Mouse (Mus musculus) limb, embryonic 12.5 days (tissue): ENCODE data around the gene Btnl2. TPM values are rescaled to one million over a fixed set of nuclear protein-coding genes. Genes with fewer than 3 reads are reported as not detected.

Experiments used
- ATAC-seq: fragments of 200-750 bp; cut with Nextera tagmentation; 2 replicates; pipeline ENCODE4 v1.8.0; 2017; ENCODE audit warnings: low read depth, moderate TSS enrichment; ENCODE audit not compliant: insufficient number of reproducible peaks, insufficient read depth, low FRiP score, low TSS enrichment
- H3K27ac ChIP-seq: fragments of 300-500 bp; sonication (generic); 2 replicates; pipeline ENCODE4 v1.5.1; 2016; ENCODE audit warnings: mild to moderate bottlenecking, moderate library complexity
- H3K27me3 ChIP-seq: fragments of 300-500 bp; sonication (generic); 2 replicates; pipeline ENCODE4 v1.6.1; 2016; ENCODE audit warnings: mild to moderate bottlenecking, moderate library complexity
- H3K36me3 ChIP-seq: fragments of 300-500 bp; sonication (generic); 2 replicates; pipeline ENCODE4 v1.6.1; 2016; ENCODE audit warnings: mild to moderate bottlenecking, moderate library complexity
- H3K4me1 ChIP-seq: fragments of 300-500 bp; sonication (generic); replicated peaks from 2 replicates; pipeline ENCODE4 v1.6.1; 2016
- H3K4me2 ChIP-seq: fragments of 300-500 bp; sonication (generic); 2 replicates; pipeline ENCODE4 v1.6.1; 2016; ENCODE audit warnings: mild to moderate bottlenecking, moderate library complexity
- H3K4me3 ChIP-seq: fragments of 300-500 bp; sonication (generic); replicated peaks from 2 replicates; pipeline ENCODE4 v1.5.1; 2016; ENCODE audit warnings: mild to moderate bottlenecking
- H3K9ac ChIP-seq: fragments of 300-500 bp; sonication (generic); replicated peaks from 2 replicates; pipeline ENCODE4 v1.6.1; 2016; ENCODE audit warnings: mild to moderate bottlenecking, moderate library complexity
- H3K9me3 ChIP-seq: fragments of 300-500 bp; sonication (generic); 2 replicates; pipeline ENCODE4 v1.6.1; 2016; ENCODE audit warnings: mild to moderate bottlenecking, moderate library complexity
- WGBS: fragments of 180-500 bp; shearing (Covaris S2); methylation state at CpG from one replicate; pipeline ENCODE4 v1.1.7; 2016; 5-methylcytosine and 5-hydroxymethylcytosine counted together
- polyA plus RNA-seq: library from polyadenylated mRNA; unstranded; fragments of >200 nt; fragmentation: Nextera tagmentation; extraction: Ambion mirVana; gene quantifications from 2 replicates; pipeline ENCODE4 v1.2.1, GENCODE M21; 2016

Gene Btnl2
- polyA plus RNA-seq, 1 experiment from 2014 or later: not detected

DNA sequence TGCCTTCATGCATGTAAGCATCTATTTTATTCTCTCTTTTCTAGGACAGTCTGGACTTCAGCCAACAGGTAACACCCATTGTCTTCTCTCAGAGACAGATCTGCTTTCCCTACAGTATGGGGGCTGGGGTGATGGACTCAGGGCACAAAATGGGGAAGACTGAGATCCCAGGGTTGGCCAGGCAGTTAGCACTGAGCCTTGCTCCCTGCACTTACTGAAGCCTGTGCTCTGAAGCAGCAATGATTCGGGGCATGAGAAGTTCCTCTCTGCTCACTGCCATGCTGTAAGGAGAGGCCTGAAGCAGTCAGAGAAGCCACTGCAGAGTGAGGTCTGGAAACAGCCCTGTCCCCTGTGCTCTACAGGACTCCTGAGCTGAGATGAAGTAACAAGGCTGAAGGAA lies 39.1 kb upstream of the Btnl2 start:
- Histone ChIP-seq H3K9me3 (no peaks in the 10 kb centered on the region), H3K4me3 (no peak overlapping the region), H3K27me3 (0 out of 2 replicates have a peak, but pooled peaks cover 3% of the 10 kb centered on the region), H3K36me3 (no peaks in the 10 kb centered on the region), H3K27ac (no peak overlapping the region), H3K9ac (no peak overlapping the region), H3K4me2 (no peak overlapping the region), H3K4me1 (no peaks in the 10 kb centered on the region)
- WGBS: 85% methylated on average over 1 of the region's 1 CpGs
- no peak for ATAC-seq

DNA sequence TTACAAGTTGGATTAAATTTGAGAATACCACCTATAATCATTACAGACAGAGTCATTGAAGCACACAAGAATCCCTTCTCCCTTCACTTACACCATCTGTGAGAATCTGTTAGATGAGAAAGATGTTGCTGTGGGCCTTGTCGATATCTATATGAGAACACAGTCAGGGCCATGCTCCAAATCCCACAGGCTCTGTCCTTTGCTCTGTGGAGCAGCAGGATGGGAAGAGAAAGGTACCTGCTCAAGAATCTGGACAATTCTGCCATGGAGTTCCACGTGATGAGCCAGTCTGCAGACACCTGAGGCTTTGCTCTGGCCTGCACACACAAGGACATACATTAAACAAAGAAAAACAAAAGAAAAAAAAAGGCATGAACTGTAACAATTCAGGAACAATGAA lies 37.9 kb upstream of the Btnl2 start:
- no peak for ATAC-seq
- no peaks in the 10 kb centered on the region for H3K36me3 ChIP-seq

DNA sequence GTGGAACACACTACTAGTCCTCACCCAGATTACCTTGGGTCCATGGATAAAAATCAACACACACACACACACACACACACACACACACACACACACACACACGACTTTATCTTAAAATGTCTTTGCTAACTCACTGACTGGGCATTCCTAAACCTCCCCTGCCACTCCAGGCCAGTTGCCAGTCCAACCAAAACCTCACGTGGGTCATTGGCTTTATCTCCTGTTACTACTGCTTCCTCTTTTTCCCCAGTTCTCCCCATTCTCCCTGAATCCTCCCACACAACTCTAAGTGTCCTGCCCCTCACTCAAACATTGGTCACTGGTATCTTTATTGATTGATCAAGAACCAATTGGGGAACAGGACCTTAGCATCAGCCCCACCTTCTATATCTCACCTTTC lies 37.3 kb upstream of the Btnl2 start:
- Histone ChIP-seq H3K27ac (no peak overlapping the region), H3K9ac (no peak overlapping the region), H3K27me3 (0 out of 2 replicates have a peak, but pooled peaks cover 3% of the 10 kb centered on the region), H3K9me3 (no peaks in the 10 kb centered on the region), H3K4me1 (no peaks in the 10 kb centered on the region), H3K4me2 (no peak overlapping the region), H3K36me3 (no peaks in the 10 kb centered on the region), H3K4me3 (no peak overlapping the region)
- ATAC-seq: no peak
- 44% methylated on average over 2 of the region's 2 CpGs for WGBS

More for the DNA sequence above, 37.9 kb upstream of the Btnl2 start:
- Histone ChIP-seq H3K9ac (no peak overlapping the region), H3K4me3 (no peak overlapping the region), H3K27ac (no peak overlapping the region), H3K4me2 (no peak overlapping the region), H3K4me1 (no peaks in the 10 kb centered on the region), H3K9me3 (no peaks in the 10 kb centered on the region), H3K27me3 (0 out of 2 replicates have a peak, but pooled peaks cover 3% of the 10 kb centered on the region)
- 73% methylated on average over 2 of the region's 2 CpGs for WGBS

DNA sequence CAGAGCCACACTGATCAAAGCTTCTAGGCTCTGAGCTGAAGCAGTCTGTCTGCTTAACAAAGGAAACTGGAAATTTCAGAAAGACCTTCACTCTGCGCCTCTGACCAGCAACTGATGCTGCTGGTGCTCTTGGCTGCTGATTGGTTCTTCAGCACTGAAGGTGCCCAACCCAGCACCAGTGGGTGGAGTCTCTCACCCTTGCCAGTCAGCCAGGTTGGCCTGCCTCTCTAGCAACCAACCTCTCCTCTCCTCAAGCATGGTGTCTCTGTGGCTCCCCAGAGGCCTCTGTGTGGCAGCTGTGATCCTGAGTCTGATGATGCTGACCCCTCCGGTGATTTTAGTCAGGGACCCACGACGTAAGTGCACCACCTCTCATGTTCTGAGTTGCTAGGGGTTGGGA lies 29.2 kb upstream of the Btnl2 start, which contains the start of gene H2-Eb2:
TSS of gene H2-Eb2 (plus strand) at position 230 of the 400 bp plus-strand sequence.
- no peaks in the 10 kb centered on the region for H3K36me3 ChIP-seq
- WGBS: 46% methylated on average over 4 of the region's 4 CpGs
- no peak within 1 kb of the TSS for H3K4me2 ChIP-seq
- H3K9me3 ChIP-seq: no peaks in the 10 kb centered on the region
- H3K4me1 ChIP-seq: no peaks in the 10 kb centered on the region
- ATAC-seq: no peak
- no peak within 1 kb of the TSS for H3K27ac ChIP-seq
- H3K9ac ChIP-seq: no peak within 1 kb of the TSS
- no peaks in the 10 kb centered on the region for H3K27me3 ChIP-seq
- no peak within 1 kb of the TSS for H3K4me3 ChIP-seq

DNA sequence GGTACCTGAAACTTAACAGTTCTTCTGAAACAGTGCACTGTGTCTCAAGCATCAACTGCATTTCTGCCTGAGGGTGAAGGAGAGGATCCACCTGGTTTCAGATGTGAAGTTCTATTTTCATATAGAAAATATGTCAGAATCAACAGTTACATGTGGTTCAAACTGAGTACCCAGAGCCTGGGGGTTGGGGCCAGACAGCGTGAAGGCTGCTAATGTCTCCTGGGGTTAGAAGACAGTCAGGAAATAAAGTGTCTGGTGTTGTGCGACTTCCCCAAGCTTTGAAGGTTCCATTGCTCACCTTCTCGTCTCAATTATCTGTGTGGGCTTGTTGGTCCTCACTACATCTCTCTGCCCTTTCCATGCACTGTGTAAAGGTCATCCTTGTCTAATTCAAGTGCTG lies 28.2 kb upstream of the Btnl2 start:
- no peaks in the 10 kb centered on the region for H3K9me3 ChIP-seq
- H3K27ac ChIP-seq: no peak overlapping the region
- H3K36me3 ChIP-seq: no peaks in the 10 kb centered on the region
- no peak overlapping the region for H3K4me3 ChIP-seq
- ATAC-seq: no peak
- no peaks in the 10 kb centered on the region for H3K4me1 ChIP-seq
- 78% methylated on average over 3 of the region's 3 CpGs for WGBS
- H3K4me2 ChIP-seq: no peak overlapping the region
- no peaks in the 10 kb centered on the region for H3K27me3 ChIP-seq
- no peak overlapping the region for H3K9ac ChIP-seq

DNA sequence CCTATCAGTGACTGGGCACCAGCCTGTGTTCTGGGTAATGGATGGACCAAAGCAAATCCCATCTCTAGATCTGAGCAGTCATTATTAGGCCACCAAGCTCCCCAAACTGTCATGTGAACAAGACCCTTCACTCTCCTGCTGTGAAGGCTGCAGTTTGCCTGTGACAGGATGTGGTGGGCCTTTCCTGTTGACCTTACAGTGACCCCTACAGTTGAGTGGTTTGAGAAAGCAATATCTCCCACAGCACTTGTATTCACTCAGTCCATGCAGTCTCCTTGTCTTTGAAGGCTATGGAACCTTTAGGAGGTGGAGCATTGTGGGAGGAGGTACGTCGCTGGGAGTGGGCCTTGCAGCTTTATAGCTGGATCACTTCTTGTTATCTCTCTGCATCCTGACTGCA lies 24.8 kb upstream of the Btnl2 start:
- Histone ChIP-seq H3K4me2 (no peak overlapping the region), H3K9me3 (no peaks in the 10 kb centered on the region), H3K27me3 (no peaks in the 10 kb centered on the region), H3K4me1 (no peaks in the 10 kb centered on the region), H3K36me3 (no peaks in the 10 kb centered on the region), H3K9ac (no peak overlapping the region), H3K27ac (no peak overlapping the region), H3K4me3 (no peak overlapping the region)
- ATAC-seq: no peak
- 71% methylated on average over 2 of the region's 2 CpGs for WGBS

DNA sequence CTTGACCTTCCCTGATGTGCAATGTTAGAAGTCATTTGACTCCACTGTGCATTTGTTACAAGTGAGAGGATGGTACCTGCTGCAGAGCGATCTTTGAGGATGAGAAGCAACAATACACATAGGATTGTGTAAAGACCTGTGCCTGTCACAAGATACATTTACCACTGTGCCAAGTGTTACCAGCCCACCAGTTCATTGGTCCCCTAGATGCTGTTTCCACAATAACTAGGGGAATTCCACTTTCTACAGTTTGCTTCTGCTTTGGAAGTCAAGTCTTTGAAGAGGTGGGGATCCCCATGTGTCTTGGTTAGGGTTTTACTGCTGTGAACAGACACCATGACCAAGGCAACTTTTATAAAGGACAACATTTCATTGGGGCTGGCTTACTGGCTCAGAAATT lies 23.4 kb upstream of the Btnl2 start:
- H3K36me3 ChIP-seq: no peaks in the 10 kb centered on the region
- no peaks in the 10 kb centered on the region for H3K9me3 ChIP-seq
- WGBS: 85% methylated on average over 1 of the region's 1 CpGs
- H3K9ac ChIP-seq: no peak overlapping the region
- ATAC-seq: no peak
- no peaks in the 10 kb centered on the region for H3K4me1 ChIP-seq
- no peak overlapping the region for H3K4me2 ChIP-seq
- no peak overlapping the region for H3K4me3 ChIP-seq
- no peak overlapping the region for H3K27ac ChIP-seq
- H3K27me3 ChIP-seq: no peaks in the 10 kb centered on the region

DNA sequence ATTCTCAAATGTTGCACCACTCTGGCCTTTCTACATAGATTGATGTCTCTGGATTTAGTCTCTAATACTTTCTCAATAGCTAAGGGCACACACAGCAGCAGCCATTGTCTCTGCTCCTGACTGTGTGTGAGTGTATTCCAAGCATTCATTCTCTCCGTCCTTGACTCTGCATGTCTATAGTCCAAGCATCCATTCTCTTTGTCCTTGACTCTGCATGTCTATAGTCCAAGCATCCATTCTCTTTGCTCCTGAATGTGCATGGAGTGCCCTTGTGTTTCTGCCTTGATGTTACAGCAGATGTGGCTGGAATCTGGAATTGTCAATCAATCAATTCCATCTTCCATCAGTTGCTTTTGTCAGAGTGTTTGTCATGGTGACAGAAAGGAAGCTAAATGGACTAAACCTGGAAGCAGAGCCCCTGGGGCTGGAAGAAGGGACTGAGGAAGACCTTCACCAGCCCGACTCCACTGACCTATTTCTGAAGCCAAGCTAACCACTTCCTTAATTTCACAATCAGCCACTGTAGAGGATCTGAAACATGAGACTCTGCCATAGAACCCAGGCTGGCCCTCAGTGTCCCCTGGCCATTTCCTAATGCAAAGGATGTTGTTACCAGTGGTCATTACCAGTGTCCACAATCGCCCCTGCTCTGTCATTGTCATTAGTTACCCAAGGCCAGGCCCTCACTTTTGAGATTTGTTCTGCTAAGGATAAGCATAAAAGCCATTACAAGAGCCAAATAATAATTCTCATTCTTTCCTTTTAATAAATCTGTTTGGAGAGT lies 13.8 kb upstream of the Btnl2 start:
- Histone ChIP-seq H3K4me3 (no peak overlapping the region), H3K4me2 (no peak overlapping the region), H3K4me1 (no peaks in the 10 kb centered on the region), H3K9me3 (no peaks in the 10 kb centered on the region), H3K36me3 (no peaks in the 10 kb centered on the region), H3K27me3 (no peaks in the 10 kb centered on the region; the same call in 1 of the 2 replicates), H3K27ac (no peak overlapping the region), H3K9ac (no peak overlapping the region)
- no peak for ATAC-seq
- 68% methylated on average over 3 of the region's 3 CpGs for WGBS

DNA sequence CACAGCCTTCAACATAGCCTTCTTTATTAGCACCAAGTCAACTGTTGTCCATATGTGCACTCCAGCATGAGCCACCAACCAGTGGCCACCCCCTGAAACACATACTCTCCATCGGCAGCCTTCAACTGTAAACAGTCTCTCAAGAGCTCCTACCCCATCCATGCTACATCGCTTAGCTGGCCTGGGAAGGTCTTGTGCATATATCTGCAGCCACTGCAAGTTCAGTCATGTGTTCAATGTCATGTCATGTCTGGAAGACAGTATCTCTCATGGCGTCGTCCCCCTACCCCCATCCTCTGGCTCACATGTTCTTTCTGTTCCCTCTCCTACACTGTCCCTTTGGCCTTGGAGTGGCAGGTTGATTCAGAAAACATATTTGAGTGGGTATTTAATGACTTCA lies 9.7 kb upstream of the Btnl2 start:
- no peak for ATAC-seq
- Histone ChIP-seq H3K36me3 (no peaks in the 10 kb centered on the region), H3K4me3 (no peak overlapping the region), H3K4me1 (no peaks in the 10 kb centered on the region), H3K9ac (no peak overlapping the region), H3K9me3 (no peaks in the 10 kb centered on the region), H3K27ac (no peak overlapping the region), H3K4me2 (no peak overlapping the region), H3K27me3 (no peaks in the 10 kb centered on the region; the same call in 1 of the 2 replicates)
- WGBS: 81% methylated on average over 4 of the region's 4 CpGs

DNA sequence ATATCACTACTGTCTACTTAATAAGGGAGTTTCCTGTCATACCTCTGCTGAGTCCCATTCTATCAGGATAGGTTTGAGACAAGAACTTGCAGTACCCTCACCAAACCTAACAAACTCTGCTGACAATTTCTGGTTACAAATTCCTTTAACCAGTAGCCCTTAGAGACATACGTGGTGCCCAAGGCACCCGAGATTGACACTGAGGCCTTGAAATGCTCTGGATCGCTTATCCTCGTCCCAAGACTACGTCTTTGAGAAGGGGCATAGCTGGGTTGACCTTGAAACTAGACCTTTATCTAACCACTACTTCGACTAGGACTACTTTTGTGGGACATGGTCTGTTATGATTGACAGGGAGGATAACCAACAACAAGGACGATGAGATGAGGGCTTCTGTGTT lies 9.1 kb upstream of the Btnl2 start:
- H3K9ac ChIP-seq: no peak overlapping the region
- no peaks in the 10 kb centered on the region for H3K36me3 ChIP-seq
- peaks cover 2% of the 10 kb centered on the region; the same call in 1 of the 2 replicates for H3K27me3 ChIP-seq
- H3K4me3 ChIP-seq: no peak overlapping the region
- no peak overlapping the region for H3K4me2 ChIP-seq
- no peak for ATAC-seq
- WGBS: 87% methylated on average over 7 of the region's 7 CpGs
- no peaks in the 10 kb centered on the region for H3K9me3 ChIP-seq
- H3K27ac ChIP-seq: no peak overlapping the region
- no peaks in the 10 kb centered on the region for H3K4me1 ChIP-seq

DNA sequence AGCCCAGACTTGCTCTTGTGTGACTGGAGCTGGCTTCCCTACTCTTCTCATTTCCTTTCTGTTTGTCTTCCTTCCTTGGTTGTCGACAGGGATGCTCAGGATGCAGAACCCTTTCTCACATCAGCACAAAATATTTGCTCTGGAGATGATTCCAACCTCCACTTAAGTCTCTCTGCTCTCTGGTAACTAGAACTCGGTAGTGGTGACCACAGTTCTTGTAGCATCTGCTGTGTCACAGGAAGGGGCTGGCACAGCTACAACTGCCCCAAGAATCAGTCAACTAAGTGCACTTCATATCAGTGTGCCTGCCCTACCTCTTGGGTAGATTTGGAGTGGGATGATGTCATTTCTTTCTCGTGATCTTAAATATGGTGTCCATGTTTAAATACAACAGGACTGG lies 8.6 kb upstream of the Btnl2 start:
- H3K27me3 ChIP-seq: peaks cover 6% of the 10 kb centered on the region; the same call in 1 of the 2 replicates
- WGBS: 76% methylated on average over 3 of the region's 3 CpGs
- H3K4me2 ChIP-seq: no peak overlapping the region
- no peak for ATAC-seq
- no peak overlapping the region for H3K9ac ChIP-seq
- no peak overlapping the region for H3K27ac ChIP-seq
- H3K4me3 ChIP-seq: no peak overlapping the region
- H3K4me1 ChIP-seq: no peaks in the 10 kb centered on the region
- no peaks in the 10 kb centered on the region for H3K36me3 ChIP-seq
- H3K9me3 ChIP-seq: no peaks in the 10 kb centered on the region
